Mouse (Mus musculus): ENCODE data around the gene Sirt5. TPM values are rescaled to one million over a fixed set of nuclear protein-coding genes. Genes with fewer than 3 reads are reported as not detected.

Gene Sirt5
- total RNA-seq, 2 experiments from 2014 or later, result 0.76 TPM; not detected in 1

DNA sequence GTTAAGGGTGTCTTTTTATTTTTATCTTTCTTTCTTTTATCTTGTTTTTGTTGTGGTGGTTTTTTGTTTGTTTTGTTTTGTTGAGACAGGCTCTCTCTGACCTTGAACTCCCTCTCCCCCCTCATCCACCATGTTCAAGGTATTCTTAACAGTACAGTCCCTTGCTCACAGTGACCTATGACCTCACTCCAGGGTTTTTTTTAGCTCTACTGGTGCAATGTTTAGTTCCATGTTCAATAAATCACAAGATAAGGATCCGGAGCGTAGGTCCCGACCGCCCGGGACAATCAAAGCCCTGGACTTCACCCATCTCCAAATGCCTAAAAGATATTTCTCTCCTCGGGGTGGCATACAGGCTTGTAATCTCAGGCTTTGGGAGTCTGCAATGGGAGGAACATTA, 4.8 kb downstream of the Sirt5 start:
- no peak for ATAC-seq (replicated peaks; ENCODE audit: low FRiP score, poor library complexity, severe bottlenecking)

DNA sequence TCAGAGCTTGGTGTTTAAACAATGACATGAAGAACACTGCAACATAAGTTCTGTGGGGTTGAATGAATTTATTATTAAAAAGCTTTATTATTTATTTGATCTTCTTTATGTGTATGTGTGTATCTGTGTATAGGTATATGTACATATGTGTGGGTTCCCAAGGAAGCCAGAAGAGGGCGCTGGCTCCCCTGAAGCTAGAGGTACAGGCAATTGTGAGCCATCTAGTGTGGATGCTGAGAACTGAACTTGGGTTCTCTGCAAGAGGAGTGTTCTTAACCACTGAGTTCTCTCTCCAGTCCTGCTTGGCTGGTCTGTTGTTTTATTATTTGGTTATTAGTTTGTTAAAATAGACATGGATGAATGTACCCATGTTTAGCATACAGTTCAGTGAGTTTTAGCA, 7.6 kb downstream of the Sirt5 start:
- ATAC-seq (replicated peaks; ENCODE audit: low FRiP score, poor library complexity, severe bottlenecking), result no peak

DNA sequence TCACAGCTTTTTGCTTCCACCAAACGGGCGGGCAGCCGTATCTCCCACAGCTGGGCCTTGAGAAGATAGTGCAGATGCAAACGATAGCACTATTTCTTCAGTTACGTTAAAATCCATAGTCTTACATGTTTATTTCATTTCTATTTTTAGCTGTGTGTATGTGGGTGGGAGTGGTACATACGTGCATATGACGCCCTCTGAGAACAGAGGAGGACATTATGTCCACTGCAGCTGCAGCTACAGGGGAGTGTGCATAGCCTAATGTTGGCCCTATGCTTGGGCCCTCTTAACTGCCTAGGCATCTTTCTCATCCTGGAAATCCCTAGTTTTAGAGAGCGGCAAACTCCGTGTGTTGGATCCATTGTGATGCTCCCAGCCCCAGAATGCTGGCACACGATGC, 8.9 kb downstream of the Sirt5 start:
- ATAC-seq (replicated peaks; ENCODE audit: low FRiP score, poor library complexity, severe bottlenecking), result no peak

DNA sequence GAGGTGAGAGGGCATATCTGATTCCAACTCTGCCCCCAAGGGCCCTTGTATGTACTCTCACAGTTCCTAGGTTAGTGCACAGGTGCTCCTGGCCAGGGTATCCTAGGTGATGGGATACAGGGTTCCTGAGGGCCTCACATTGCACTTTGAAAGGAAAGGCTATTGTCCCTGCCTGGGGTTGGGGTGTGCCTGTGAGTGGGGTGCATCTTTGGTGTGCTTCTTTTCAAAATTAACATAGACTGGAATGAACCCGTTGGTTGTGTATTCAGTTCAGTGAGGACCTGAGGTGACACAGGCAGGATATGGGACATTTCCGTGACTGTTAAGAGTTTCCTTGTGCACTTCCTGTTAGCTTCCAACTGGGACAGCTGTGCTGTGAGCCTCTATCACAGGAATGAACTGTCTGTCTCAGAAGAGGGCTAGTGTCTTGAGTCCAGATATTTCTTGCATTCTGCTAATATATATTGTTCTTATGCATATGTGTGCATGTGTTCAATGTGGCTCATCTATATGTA, 9.7 kb downstream of the Sirt5 start:
- ATAC-seq (replicated peaks; ENCODE audit: low FRiP score, poor library complexity, severe bottlenecking), result no peak

DNA sequence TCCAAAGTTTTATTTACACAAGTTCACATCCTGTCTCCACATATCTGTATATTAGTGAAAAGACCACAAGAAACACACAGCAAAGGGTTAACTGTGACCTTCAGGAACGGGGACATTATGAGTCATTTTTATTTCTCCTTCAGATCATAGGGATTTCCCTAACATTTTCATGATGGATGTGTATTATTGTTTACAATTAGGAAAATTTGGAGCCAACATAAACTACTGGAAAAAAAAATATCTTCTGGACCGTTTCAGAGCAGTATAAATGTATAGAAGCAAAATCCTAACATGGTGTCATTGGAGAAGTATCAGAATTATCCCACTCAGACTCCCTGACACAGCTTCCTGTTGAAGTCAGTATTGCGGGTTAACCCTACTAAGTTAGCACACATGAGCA, 14.7 kb downstream of the Sirt5 start:
- ATAC-seq (replicated peaks; ENCODE audit: low FRiP score, poor library complexity, severe bottlenecking), result no peak

DNA sequence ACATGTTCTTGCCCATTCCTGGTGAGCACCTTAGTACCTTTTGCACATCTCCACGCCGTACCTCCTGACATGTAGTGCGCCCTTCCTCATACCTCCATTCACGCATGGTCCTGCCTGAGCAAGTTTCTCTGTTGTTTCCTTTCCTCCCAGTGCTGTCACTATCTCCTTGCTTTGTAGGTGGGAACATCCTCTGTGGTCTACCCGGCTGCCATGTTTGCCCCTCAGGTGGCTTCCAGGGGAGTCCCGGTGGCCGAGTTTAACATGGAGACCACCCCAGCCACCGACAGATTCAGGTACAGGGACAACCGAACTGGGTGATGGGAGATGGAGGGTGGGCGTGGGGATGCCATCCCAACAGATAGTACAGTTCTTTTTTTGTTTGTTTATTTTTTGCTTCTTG, 20.0 kb downstream of the Sirt5 start:
- no peak for ATAC-seq (replicated peaks; ENCODE audit: low FRiP score, poor library complexity, severe bottlenecking)

DNA sequence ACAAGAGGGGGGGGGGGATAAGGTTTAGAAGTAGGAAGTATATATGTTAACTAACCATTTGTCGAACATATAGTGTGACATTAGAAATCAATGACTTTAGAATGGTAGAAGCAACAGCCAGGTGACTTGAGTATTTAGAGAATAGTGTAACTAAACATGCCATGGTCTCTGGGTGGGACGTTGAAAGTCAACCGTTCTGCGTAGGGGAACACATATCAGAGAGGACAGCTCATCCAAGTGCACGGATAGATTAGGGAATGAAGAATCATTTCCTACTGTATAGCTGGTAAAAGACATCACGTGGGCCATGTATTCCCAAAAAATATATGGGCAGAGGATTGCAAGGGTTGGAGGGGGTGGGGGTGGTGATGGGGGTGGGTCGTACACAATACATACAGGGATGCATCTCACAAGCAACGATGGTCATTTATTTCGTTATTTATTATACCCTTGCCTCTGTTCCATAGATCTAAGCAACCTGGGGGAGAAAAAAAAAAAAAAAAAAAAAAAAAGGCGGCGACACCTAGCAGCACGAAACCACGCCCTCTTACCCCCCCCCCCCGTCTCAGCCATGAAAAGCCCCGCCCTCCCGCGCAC, 32.5 kb downstream of the Sirt5 start:
- no peak for ATAC-seq (replicated peaks; ENCODE audit: low FRiP score, poor library complexity, severe bottlenecking)

DNA sequence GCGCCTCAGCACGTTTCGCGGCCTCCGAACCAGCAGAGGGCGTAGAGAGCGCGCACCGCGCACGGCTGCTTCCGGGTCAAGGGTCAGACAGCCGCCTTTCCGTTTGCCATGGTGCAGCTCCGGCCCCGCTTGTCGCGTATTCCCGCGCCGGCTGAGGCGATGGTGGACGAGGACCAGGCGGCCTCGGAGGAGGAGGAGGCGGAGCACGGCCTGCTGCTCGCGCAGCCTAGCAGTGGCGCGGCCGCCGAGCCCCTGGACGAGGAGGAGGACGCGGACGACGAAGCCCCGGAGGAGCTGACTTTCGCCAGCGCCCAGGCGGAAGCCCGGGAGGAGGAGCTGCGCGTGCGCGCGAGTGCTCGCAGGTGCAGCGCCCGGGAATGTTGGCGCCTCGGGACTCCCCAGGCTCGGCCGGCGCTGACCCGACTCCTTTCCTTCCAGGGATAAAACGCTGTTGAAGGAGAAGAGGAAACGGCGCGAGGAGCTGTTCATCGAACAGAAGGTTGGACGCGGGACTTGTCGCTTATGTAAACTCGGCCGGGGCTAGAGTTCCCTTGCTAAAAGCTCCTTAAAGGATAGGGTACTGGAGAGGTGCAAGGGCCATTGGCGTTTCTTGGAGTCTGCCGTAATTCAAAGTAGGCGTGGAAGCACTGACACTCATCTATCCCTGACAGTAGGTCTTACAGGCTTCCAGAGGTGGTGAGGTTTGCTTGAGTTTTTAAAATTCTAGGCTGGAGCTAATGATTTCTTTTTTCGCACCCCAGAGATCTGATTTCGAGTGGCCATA, 33.2 kb downstream of the Sirt5 start, which contains the start of gene Nol7:
TSS of gene Nol7 (plus strand) at position 94 of the 784 bp plus-strand sequence.
- ATAC-seq (replicated peaks; ENCODE audit: low FRiP score, poor library complexity, severe bottlenecking), result peak; percentile 96

DNA sequence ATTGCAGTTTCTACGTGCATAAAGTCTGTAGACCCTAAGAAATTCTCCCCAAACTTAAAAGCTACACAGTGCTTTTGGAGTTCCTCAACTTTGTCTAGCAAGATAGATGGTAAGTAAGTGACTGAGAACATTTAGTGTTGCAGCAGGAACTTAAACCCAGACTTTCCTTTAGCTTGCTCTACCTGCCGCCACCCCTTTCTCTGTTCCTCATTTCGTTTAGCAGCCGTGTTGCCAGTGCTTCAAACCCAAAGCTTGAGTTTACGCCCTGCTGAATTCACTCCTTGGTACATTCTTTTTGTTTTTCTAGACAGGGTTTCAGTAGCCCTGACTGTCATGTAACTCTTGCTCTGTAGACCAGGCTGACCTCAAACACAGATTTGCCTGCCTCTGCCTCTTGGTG, 34.3 kb downstream of the Sirt5 start:
- no peak for ATAC-seq (replicated peaks; ENCODE audit: low FRiP score, poor library complexity, severe bottlenecking)

DNA sequence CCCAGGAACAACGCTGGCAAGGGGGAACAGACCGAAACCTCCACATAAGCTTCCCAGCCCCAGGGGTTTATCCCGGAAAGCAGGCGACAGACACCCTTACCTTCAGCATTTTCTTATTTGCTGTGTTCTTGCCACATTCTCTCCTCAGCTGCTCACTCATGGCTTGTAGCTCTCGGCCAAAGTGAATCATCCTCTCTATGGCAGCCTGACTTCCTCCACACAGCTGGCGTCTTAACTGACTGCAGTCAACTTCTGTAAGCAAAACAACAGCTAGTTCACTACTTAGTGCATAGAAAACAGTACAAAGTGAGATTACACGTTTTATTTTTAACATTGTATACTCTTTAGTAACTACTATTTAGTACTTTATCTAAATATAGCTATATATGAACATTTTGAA, 47.0 kb downstream of the Sirt5 start:
- ATAC-seq (replicated peaks; ENCODE audit: low FRiP score, poor library complexity, severe bottlenecking), result no peak

DNA sequence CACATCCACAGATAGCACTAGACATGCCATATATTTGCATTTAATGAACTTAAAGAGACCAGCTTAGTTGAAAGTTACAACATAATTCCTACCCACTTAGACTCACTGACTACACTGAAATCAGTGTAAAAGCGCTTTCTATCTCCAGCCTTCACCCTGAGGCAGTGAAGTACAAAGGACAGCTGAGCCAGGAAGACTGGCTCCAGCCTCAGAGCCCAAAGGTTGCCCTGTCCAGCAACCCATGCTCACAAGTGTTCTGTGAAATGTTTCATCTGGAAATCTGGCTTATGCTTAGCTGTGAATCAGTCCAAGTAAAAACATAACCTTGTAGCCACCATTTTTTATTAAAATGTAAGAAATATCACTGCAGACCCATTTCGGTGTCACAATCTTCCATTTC, 48.3 kb downstream of the Sirt5 start:
- no peak for ATAC-seq (replicated peaks; ENCODE audit: low FRiP score, poor library complexity, severe bottlenecking)

DNA sequence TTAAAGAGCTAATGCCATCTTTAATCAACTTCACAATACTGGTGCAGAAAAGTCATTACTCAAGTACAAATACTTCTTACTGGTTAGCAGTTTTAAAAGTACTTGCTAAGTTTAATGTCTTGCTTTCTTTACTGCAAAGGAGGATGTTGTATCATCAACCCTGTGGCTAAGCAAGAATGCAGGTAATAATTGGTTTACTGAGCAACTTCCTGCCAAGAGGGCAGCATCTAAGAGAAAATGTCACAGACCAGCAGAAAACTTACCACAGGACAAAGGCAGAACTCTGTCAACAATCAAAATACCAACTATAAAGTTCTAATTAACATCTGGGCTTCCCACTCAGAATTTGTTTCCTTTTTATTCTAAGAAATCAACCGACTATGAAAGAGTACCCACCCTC, 50.0 kb downstream of the Sirt5 start:
- no peak for ATAC-seq (replicated peaks; ENCODE audit: low FRiP score, poor library complexity, severe bottlenecking)

DNA sequence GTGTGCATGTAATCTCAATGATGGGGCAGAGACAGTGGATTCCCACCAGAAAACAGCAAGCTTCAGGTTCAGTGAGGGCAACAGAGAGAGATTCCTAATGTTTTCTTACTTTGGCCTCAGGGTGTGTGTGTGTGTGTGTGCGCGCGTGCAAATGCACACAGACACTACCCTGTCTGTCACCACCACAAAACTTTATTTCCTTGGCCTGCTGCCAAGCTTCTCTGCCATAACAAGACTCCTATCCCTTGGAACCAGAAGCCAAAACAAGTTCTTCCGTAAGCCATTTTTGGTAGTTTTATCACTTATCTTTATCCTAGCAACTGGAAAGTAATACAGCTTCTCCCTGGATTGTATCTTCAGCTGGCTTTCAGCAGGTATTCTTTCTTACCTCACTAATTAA, 63.1 kb downstream of the Sirt5 start:
- ATAC-seq (replicated peaks; ENCODE audit: low FRiP score, poor library complexity, severe bottlenecking), result no peak

DNA sequence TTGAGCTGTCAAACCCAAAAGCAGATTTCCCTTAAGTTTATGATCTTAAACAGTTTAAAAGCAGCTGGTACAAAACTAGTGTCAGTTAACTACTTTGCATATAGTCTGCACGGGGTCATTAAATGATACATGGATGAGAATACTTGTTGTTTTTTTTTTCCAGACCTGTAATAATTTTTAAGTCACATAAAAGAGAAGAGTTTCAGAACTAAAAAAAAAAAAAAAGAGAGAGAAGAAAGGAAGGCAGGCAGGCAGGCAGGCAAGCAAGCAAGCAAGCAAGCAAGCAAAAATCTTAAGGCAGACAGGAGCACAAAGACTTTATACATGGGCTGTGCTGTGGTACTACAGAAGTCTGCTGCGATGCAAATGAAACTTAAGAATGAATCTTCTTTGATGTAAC, 68.1 kb downstream of the Sirt5 start:
- ATAC-seq (replicated peaks; ENCODE audit: low FRiP score, poor library complexity, severe bottlenecking), result no peak

DNA sequence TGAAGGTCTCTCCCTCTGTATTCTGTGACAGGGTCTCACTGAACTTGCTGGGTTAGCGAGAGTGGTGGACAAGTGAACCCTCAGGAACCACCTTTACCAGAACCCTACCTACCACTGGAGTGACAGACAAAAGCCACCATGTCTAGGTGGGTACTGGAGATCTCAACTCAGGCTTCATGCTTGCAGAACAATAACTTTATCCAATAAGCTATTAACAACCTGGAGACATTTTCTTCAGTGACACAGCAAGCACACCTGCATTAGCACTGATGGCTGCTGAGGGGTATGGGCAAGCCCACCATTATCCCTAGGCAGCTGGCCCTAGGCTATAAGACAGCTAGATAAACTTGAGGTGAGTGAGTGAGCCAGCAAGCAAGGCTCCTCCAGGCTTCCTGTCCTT, 75.1 kb downstream of the Sirt5 start:
- ATAC-seq (replicated peaks; ENCODE audit: low FRiP score, poor library complexity, severe bottlenecking), result no peak

DNA sequence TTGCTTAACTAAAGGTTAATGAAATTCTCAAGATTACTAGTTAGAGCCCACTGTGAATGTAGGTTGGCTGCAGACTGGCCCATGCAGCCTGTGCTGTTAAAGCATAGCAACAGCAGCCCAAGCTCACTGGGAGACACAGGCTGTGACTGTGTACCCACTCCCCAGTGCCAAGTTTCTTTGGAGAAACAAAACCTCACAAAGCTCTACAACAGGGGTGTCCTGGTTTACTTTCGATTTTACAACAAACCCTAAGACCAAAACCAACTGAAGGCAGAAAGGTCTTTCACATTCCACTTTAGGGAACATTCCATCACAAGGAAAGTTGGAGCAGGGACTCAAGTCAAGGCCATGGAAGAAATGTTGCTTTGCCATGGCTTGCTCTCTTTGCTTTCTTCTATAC, 77.3 kb downstream of the Sirt5 start:
- no peak for ATAC-seq (replicated peaks; ENCODE audit: low FRiP score, poor library complexity, severe bottlenecking)

DNA sequence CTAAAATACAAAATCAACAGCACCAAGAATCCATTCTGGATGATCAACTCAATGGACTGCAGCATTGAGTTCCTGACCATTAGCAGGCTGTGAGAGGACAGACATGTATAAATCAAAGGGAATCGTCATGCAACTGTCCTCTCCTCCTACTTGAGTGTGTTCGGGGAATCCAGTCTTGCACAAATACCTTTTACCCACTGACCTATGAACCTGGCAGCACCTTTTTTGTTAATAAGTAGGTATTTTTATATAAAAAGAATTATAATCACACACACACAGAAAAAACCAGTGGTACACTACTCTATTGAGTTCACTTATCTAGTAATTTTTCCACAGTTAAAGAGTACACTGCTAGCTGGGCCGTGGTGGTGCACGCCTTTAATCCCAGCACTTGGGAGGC, 78.4 kb downstream of the Sirt5 start:
- no peak for ATAC-seq (replicated peaks; ENCODE audit: low FRiP score, poor library complexity, severe bottlenecking)

DNA sequence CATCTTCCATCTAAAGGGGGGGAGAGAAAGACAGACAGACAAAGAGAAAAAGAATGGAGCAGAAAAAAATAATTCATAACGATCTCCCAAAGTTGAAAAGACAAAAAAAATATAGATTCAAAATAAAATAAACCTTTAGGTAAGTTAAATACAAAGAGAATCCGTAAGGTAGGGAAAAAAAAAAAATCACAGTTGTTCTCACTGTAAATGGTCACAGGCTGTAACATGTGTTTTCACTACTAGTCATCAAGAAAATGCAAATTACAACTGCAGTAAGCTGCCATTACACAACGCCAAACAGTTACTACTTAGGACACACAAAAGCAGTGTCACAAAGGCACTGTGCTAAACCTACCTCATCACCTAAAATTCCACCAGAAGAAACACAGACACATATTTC, 79.4 kb downstream of the Sirt5 start:
- ATAC-seq (replicated peaks; ENCODE audit: low FRiP score, poor library complexity, severe bottlenecking), result no peak

Measured in erythroid progenitor cell, adult 5-6 weeks (primary cell).